Comparison of ENCODE assay signal across 8 mouse cellular contexts in genomic region chr5:103753511-103754329, GRCm38 (mm10).
A peak's percentile ranks its signal among the peaks of the same experiment; 100 is the strongest.
DNase-seq lines count a peak whose midpoint lies in the region; ATAC-seq and TF ChIP-seq lines count a peak whose summit lies in the region.

No protein-coding gene starts in this region.

- H3K36me3 ChIP-seq in embryonic facial prominence, embryonic 12.5 days = no peaks in the 10 kb centered on the region
- H3K36me3 ChIP-seq in limb, embryonic 15.5 days = no peaks in the 10 kb centered on the region
- H3K36me3 ChIP-seq in midbrain, embryonic 16.5 days (ENCODE audit: control insufficient read depth, insufficient read depth, low read length) = no peaks in the 10 kb centered on the region
- H3K36me3 ChIP-seq in spleen, adult 2 months (ENCODE audit: control insufficient read depth, insufficient read depth, low read length) = no peaks in the 10 kb centered on the region

- 0 out of 2 replicates have a peak, but pooled peaks cover 3% of the 10 kb centered on the region for H3K4me1 ChIP-seq in embryonic facial prominence, embryonic 12.5 days
- H3K4me1 ChIP-seq in limb, embryonic 15.5 days = peaks cover 15% of the 10 kb centered on the region; the same call in 1 of the 2 replicates
- peaks cover 12% of the 10 kb centered on the region; the same call in 1 of the 2 replicates for H3K4me1 ChIP-seq in midbrain, embryonic 16.5 days (ENCODE audit: control insufficient read depth, insufficient read depth, low read length)
- peaks cover 25% of the 10 kb centered on the region; the same call in 1 of the 2 replicates for H3K4me1 ChIP-seq in spleen, adult 2 months (ENCODE audit: control insufficient read depth, insufficient read depth, insufficient read length)

- TF ChIP-seq POLR2A in spleen, adult 2 months (IDR thresholded peaks at IDR 0.05; ENCODE audit: low read depth, low read length) = peak; percentile 94

- ATAC-seq in embryonic facial prominence, embryonic 12.5 days (ENCODE audit: insufficient number of reproducible peaks, insufficient read depth, low FRiP score, low TSS enrichment) = peak; percentile 91
- peak; percentile 93 for ATAC-seq in limb, embryonic 15.5 days (ENCODE audit: insufficient number of reproducible peaks, low FRiP score, low TSS enrichment, low read depth)
- peak; percentile 92 for ATAC-seq in midbrain, embryonic 16.5 days

- peak overlapping the region; percentile 64 for H3K4me3 ChIP-seq in embryonic facial prominence, embryonic 12.5 days
- peak overlapping the region; percentile 63 for H3K4me3 ChIP-seq in limb, embryonic 15.5 days
- peak overlapping the region; percentile 75 for H3K4me3 ChIP-seq in midbrain, embryonic 16.5 days (ENCODE audit: low read depth, low read length)
- peak overlapping the region; percentile 100 for H3K4me3 ChIP-seq in spleen, adult 2 months (ENCODE audit: extremely low read depth, insufficient read depth, insufficient read length)

- H3K4me2 ChIP-seq in embryonic facial prominence, embryonic 12.5 days (replicated peaks) = peak overlapping the region; percentile 72
- H3K4me2 ChIP-seq in limb, embryonic 15.5 days = peak overlapping the region; percentile 83
- peak overlapping the region; percentile 83 for H3K4me2 ChIP-seq in midbrain, embryonic 16.5 days (ENCODE audit: low read length)

- WGBS in embryonic facial prominence, embryonic 12.5 days = under 1% methylated on average over 66 of the region's 86 CpGs
- under 1% methylated on average over 82 of the region's 86 CpGs for WGBS in limb, embryonic 15.5 days
- under 1% methylated on average over 64 of the region's 86 CpGs for WGBS in midbrain, embryonic 16.5 days
- under 1% methylated on average over 82 of the region's 86 CpGs for WGBS in spleen, adult 2 months

- TF ChIP-seq CTCF in spleen, adult 2 months (IDR thresholded peaks at IDR 0.05; ENCODE audit: extremely low read depth, insufficient read depth, insufficient read length, insufficient replicate concordance) = no peak

- no peaks in the 10 kb centered on the region for H3K9me3 ChIP-seq in embryonic facial prominence, embryonic 12.5 days
- no peaks in the 10 kb centered on the region for H3K9me3 ChIP-seq in limb, embryonic 15.5 days
- H3K9me3 ChIP-seq in midbrain, embryonic 16.5 days (replicated peaks; ENCODE audit: control insufficient read depth, low read length, poor library complexity, severe bottlenecking) = no peaks in the 10 kb centered on the region; the same call in 1 of the 2 replicates

- peak overlapping the region; percentile 65 for H3K9ac ChIP-seq in embryonic facial prominence, embryonic 12.5 days
- H3K9ac ChIP-seq in limb, embryonic 15.5 days = peak overlapping the region; percentile 61
- H3K9ac ChIP-seq in midbrain, embryonic 16.5 days (ENCODE audit: low read depth, low read length) = peak overlapping the region; percentile 71

- 0 out of 2 replicates have a peak, but pooled peaks cover 9% of the 10 kb centered on the region for H3K27me3 ChIP-seq in embryonic facial prominence, embryonic 12.5 days
- 0 out of 2 replicates have a peak, but pooled peaks cover 2% of the 10 kb centered on the region for H3K27me3 ChIP-seq in limb, embryonic 15.5 days
- H3K27me3 ChIP-seq in midbrain, embryonic 16.5 days (ENCODE audit: control insufficient read depth, insufficient read depth, low read depth, low read length) = peaks cover 12% of the 10 kb centered on the region
- no peaks in the 10 kb centered on the region for H3K27me3 ChIP-seq in spleen, adult 2 months (ENCODE audit: control insufficient read depth, insufficient read depth, low read length)

- peak; percentile 83 for DNase-seq in 3T3-L1 (ENCODE audit: low read depth, low spot score)
- DNase-seq in adrenal gland, postnatal 14 days = peak; percentile 96
- DNase-seq in heart, adult 18-20 months = peak; percentile 92 to 93
- DNase-seq in kidney, adult 18-20 months = peak; percentile 93
- peak; percentile 81 to 86 for DNase-seq in spleen, adult 2 months (ENCODE audit: low read depth in 1 of 2, low spot score in 2 of 2)

- H3K27ac ChIP-seq in embryonic facial prominence, embryonic 12.5 days = peak overlapping the region; percentile 81
- H3K27ac ChIP-seq in limb, embryonic 15.5 days = peak overlapping the region; percentile 92
- H3K27ac ChIP-seq in midbrain, embryonic 16.5 days (ENCODE audit: low read length) = peak overlapping the region; percentile 82
- peak overlapping the region; percentile 100 for H3K27ac ChIP-seq in spleen, adult 2 months (ENCODE audit: insufficient read depth, low read length)

Comparison
In these comparisons a context has a peak if more than half of its experiments do, and no peak if none do; other contexts are left out.
1. Peak in every context shown above with its lines: DNase-seq, ATAC-seq, H3K4me3 ChIP-seq and H3K27ac ChIP-seq.